Mouse (Mus musculus) lung, adult 2 months (tissue): Measurements from ENCODE around the gene Ccdc63.

ENCODE experiments used
- CTCF ChIP-seq: fragments of 200-500 bp; IDR thresholded peaks from 2 replicates; pipeline ENCODE4 v1.5.1; 2011; ENCODE audit warnings: mild to moderate bottlenecking, low read length, control low read depth; ENCODE audit not compliant: insufficient read depth
- POLR2A ChIP-seq: fragments of 200-500 bp; IDR thresholded peaks from 2 replicates; pipeline ENCODE4 v1.6.1; 2011; ENCODE audit warnings: low read depth, mild to moderate bottlenecking, control low read depth, low read length, borderline replicate concordance; ENCODE audit errors: extremely low read depth

- TF ChIP-seq CTCF = no peak
- TF ChIP-seq POLR2A = no peak
Observed at GRCm38 (mm10) chr5:122080930-122081329, 59.7 kb downstream of the Ccdc63 start.
